Mouse (Mus musculus): ENCODE data around the gene Pigq.

- TF ChIP-seq CTCF (IDR thresholded peaks at IDR 0.05; ENCODE audit: insufficient read depth, low read depth, low read length) (no peak), POLR2A (IDR thresholded peaks at IDR 0.05; ENCODE audit: insufficient read depth, low read depth, low read length) (no peak)
Measured at GRCm38 (mm10) chr17:25886806-25887205, 57.9 kb downstream of the Pigq start.
